Mouse (Mus musculus) spleen, adult 2 months (tissue): ENCODE measurements around the gene Nuak1. TPM values are rescaled to one million over a fixed set of nuclear protein-coding genes. Genes with fewer than 3 reads are reported as not detected.

ENCODE experiments used
- DNase-seq, 2 experiments: peaks; one replicate each; pipeline versions ENCODE4 v3.0.0 to v3.0.0-alpha.2; 2012 to 2021; ENCODE audit warnings: low spot score in 2 of 2, low read depth in 1 of 2
- H3K27ac ChIP-seq: fragments of 200-500 bp; 2 replicates; pipeline ENCODE4 v1.5.1; 2012; ENCODE audit warnings: low read length, inconsistent platforms; ENCODE audit not compliant: insufficient read depth
- H3K27me3 ChIP-seq: fragments of 200-500 bp; 2 replicates; pipeline ENCODE4 v1.6.1; 2012; ENCODE audit warnings: mild to moderate bottlenecking, moderate library complexity, low read length, inconsistent platforms; ENCODE audit not compliant: control insufficient read depth, insufficient read depth
- H3K36me3 ChIP-seq: fragments of 200-500 bp; 2 replicates; pipeline ENCODE4 v1.6.1; 2012; ENCODE audit warnings: mild to moderate bottlenecking, low read length, inconsistent platforms; ENCODE audit not compliant: control insufficient read depth, insufficient read depth
- H3K4me1 ChIP-seq: fragments of 200-500 bp; 2 replicates; pipeline ENCODE4 v1.6.1; 2011; ENCODE audit warnings: inconsistent platforms; ENCODE audit not compliant: control insufficient read depth, insufficient read depth, insufficient read length
- H3K4me3 ChIP-seq: fragments of 200-500 bp; 2 replicates; pipeline ENCODE4 v1.5.1; 2011; ENCODE audit warnings: mild to moderate bottlenecking, inconsistent platforms; ENCODE audit not compliant: insufficient read depth, insufficient read length; ENCODE audit errors: extremely low read depth
- CTCF ChIP-seq: fragments of 200-500 bp; IDR thresholded peaks from 2 replicates; pipeline ENCODE4 v1.5.1; 2011; ENCODE audit warnings: mild to moderate bottlenecking, inconsistent platforms; ENCODE audit not compliant: insufficient read depth, insufficient read length, insufficient replicate concordance; ENCODE audit errors: extremely low read depth
- POLR2A ChIP-seq: fragments of 200-500 bp; IDR thresholded peaks from 2 replicates; pipeline ENCODE4 v1.6.1; 2011; ENCODE audit warnings: low read depth, low read length, inconsistent platforms
- WGBS: fragments of 180-500 bp; shearing (Covaris S2); methylation state at CpG from one replicate; pipeline ENCODE4 v1.1.7; 2018; 5-methylcytosine and 5-hydroxymethylcytosine counted together
- polyA plus RNA-seq: library from polyadenylated mRNA; depleted of rRNA; stranded (reverse); fragments of >200 nt; gene quantifications from 2 replicates; pipeline ENCODE4 v1.2.3, GENCODE M21; 2012

Nuak1 gene
- polyA plus RNA-seq, 1 experiment: 7.0 TPM

- H3K27me3 ChIP-seq: no peaks in the 10 kb centered on the region
- H3K36me3 ChIP-seq: no peaks in the 10 kb centered on the region
- no peak for DNase-seq
- 81% methylated on average over 4 of the region's 4 CpGs for WGBS
- TF ChIP-seq POLR2A (no peak), CTCF (no peak)
- H3K4me1 ChIP-seq: no peaks in the 10 kb centered on the region; the same call in 1 of the 2 replicates
- H3K4me3 ChIP-seq: no peak overlapping the region
- no peak overlapping the region for H3K27ac ChIP-seq
Measured at GRCm38 (mm10) chr10:84397276-84397675, 43.1 kb downstream of the Nuak1 start.

GRCm38 (mm10) chr10:84395885-84396659 is 44.3 kb downstream of the Nuak1 start:
- H3K36me3 ChIP-seq: no peaks in the 10 kb centered on the region
- H3K4me1 ChIP-seq: no peaks in the 10 kb centered on the region
- 85% methylated on average over 8 of the region's 8 CpGs for WGBS
- no peak for DNase-seq
- H3K27me3 ChIP-seq: no peaks in the 10 kb centered on the region
- H3K4me3 ChIP-seq: no peak overlapping the region
- TF ChIP-seq CTCF (no peak), POLR2A (no peak)
- no peak overlapping the region for H3K27ac ChIP-seq

DNA sequence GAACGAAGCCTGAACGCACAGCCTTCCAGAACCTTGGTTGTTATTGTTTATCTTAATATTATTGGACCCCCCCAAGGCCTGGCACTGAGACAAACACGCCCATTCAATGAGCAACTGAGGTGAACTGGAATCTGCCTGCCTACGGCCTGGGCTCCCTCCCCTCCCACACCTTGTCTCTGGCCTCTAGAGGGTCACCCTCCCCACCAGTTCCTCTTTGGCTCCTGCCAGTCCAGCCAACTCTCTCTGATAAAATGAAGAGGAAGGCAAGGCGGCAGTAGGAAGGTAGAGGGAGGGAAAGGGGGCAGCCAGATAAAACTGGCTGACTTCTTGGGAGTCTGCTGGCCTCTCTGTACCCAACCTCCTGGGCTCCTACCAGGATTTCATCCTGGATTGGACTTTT is 45.1 kb downstream of the Nuak1 start:
- Histone ChIP-seq H3K4me3 (no peak overlapping the region), H3K27ac (no peak overlapping the region), H3K4me1 (no peaks in the 10 kb centered on the region), H3K36me3 (no peaks in the 10 kb centered on the region), H3K27me3 (no peaks in the 10 kb centered on the region)
- DNase-seq: no peak
- 67% methylated on average over 5 of the region's 5 CpGs for WGBS
- TF ChIP-seq CTCF (no peak), POLR2A (no peak)

DNA sequence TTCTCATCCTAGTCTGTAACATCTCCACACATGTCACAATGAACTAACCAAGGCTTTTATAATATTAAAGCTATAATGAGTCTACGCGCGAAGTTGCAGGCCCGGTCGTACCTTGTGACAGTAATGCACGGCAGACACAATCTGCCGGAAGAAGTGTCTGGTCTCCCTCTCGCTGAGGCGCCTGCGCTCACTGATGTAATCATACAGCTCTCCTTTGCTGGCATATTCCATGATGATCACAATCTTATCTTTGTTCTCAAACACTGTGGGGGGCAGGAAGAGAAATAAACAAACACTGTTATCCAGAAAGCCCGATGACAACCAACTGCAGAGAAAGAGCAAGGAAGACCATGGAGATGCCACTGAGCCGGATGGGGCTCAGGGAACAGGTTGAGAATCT is 46.5 kb downstream of the Nuak1 start:
- Histone ChIP-seq H3K4me1 (no peaks in the 10 kb centered on the region), H3K36me3 (no peaks in the 10 kb centered on the region), H3K4me3 (no peak overlapping the region), H3K27me3 (no peaks in the 10 kb centered on the region), H3K27ac (no peak overlapping the region)
- WGBS: 93% methylated on average over 12 of the region's 12 CpGs
- no peak for DNase-seq
- no peak for TF ChIP-seq CTCF
- TF ChIP-seq POLR2A: no peak

DNA sequence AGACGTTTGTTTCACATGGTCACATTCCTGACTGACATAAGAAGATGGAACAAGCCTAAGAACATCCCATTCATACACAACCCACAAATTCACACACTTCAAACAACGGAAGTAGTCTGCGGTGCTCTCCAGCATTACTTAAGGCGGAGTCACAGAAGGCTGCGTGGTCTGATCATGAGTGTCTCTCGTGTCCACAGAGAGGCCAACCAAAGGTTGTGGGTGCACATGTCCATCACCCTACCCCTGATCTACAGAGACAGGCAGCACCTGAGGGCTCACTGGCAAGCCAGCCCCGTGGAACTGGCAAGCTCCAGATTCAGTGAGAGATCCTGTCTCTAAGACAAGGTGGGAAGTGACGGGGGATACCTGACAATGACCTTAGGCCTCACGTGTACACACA is 47.0 kb downstream of the Nuak1 start:
- TF ChIP-seq CTCF: no peak
- TF ChIP-seq POLR2A: no peak
- WGBS: 84% methylated on average over 9 of the region's 9 CpGs
- Histone ChIP-seq H3K4me3 (no peak overlapping the region), H3K4me1 (peaks cover 2% of the 10 kb centered on the region; the same call in 1 of the 2 replicates), H3K27me3 (no peaks in the 10 kb centered on the region), H3K36me3 (no peaks in the 10 kb centered on the region), H3K27ac (no peak overlapping the region)
- DNase-seq: no peak

GRCm38 (mm10) chr10:84392723-84393081 is 47.7 kb downstream of the Nuak1 start:
- TF ChIP-seq POLR2A: no peak
- Histone ChIP-seq H3K27me3 (no peaks in the 10 kb centered on the region), H3K4me1 (peaks cover 9% of the 10 kb centered on the region; the same call in 1 of the 2 replicates), H3K27ac (no peak overlapping the region), H3K4me3 (no peak overlapping the region), H3K36me3 (no peaks in the 10 kb centered on the region)
- DNase-seq: no peak
- 92% methylated on average over 3 of the region's 3 CpGs for WGBS

- 57% methylated on average over 14 of the region's 14 CpGs for WGBS
- H3K27me3 ChIP-seq: no peaks in the 10 kb centered on the region
- H3K36me3 ChIP-seq: no peaks in the 10 kb centered on the region
- TF ChIP-seq CTCF (no peak), POLR2A (no peak)
- no peak overlapping the region for H3K27ac ChIP-seq
- no peak for DNase-seq
- peaks cover 14% of the 10 kb centered on the region; the same call in 1 of the 2 replicates for H3K4me1 ChIP-seq
- no peak overlapping the region for H3K4me3 ChIP-seq
Measured at GRCm38 (mm10) chr10:84392027-84392722, 48.2 kb downstream of the Nuak1 start.
